Mouse (Mus musculus): Measurements from ENCODE around the gene Tmem170. TPM values are rescaled to one million over a fixed set of nuclear protein-coding genes. Genes with fewer than 3 reads are reported as not detected.
"Not testable (repeated sequence)": the region's sequence is repeated elsewhere in the genome, so short reads cannot be mapped to it uniquely, and the experiment has no call there.

Tmem170 gene
- polyA plus RNA-seq, 1 experiment from 2014 or later, result 6.8 TPM

DNA sequence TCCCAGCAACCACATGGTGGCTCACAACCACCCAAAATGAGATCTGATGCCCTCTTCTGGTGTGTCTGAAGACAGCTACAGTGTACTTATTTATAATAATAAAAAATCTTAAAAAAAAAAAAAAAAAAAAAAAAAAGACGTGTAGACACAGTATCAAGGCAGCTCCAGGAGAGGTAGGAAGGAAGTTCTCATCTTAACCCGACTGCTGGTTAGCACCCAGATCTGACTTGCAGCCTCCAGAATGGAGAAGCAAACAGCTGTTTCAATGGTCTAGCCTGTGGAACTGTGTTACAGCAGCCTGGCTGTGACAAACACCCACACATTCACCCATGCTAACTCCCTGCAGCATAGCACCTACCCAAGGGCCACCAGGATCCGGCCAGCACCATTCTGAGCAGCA is 6.2 kb downstream of the Tmem170 start:
- no peak overlapping the region for H3K4me3 ChIP-seq
- H3K4me1 ChIP-seq, result peaks cover 2% of the 10 kb centered on the region; the same call in 1 of the 2 replicates
- 83% methylated on average over 3 of the region's 3 CpGs for WGBS
- H3K9ac ChIP-seq, result no peak overlapping the region
- H3K27ac ChIP-seq, result no peak overlapping the region
- peaks cover 7% of the 10 kb centered on the region; the same call in 1 of the 2 replicates for H3K36me3 ChIP-seq (ENCODE audit: poor library complexity, severe bottlenecking)
- no peak overlapping the region for H3K4me2 ChIP-seq
- H3K9me3 ChIP-seq (replicated peaks), result no peaks in the 10 kb centered on the region
- no peaks in the 10 kb centered on the region for H3K27me3 ChIP-seq
- no peak for ATAC-seq

DNA sequence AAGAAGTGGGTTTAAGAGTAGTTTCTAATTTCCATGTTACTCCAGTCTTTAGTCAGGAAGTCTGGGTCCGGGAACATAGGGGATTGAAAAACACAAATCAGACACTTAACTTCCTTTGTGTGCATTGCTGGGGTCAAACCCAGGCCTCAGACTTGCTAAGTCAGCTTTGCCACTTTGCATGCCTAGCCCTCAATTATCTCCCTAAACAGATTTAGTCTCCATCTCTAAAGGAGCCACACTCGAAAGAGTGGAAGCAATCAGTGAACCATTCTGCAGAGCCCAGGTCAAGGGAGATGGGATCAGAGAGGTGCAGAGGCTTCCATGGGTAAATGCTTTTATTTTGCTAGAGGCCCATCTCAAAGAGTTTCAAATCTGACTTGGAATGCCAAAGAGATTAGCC is 7.9 kb downstream of the Tmem170 start:
- H3K4me1 ChIP-seq, result no peaks in the 10 kb centered on the region
- H3K27ac ChIP-seq, result no peak overlapping the region
- 43% methylated on average over 2 of the region's 2 CpGs for WGBS
- ATAC-seq, result no peak
- H3K9ac ChIP-seq, result no peak overlapping the region
- H3K9me3 ChIP-seq (replicated peaks), result no peaks in the 10 kb centered on the region
- H3K27me3 ChIP-seq, result no peaks in the 10 kb centered on the region
- no peak overlapping the region for H3K4me3 ChIP-seq
- H3K36me3 ChIP-seq (ENCODE audit: poor library complexity, severe bottlenecking), result peaks cover 10% of the 10 kb centered on the region; the same call in 1 of the 2 replicates
- no peak overlapping the region for H3K4me2 ChIP-seq

- Histone ChIP-seq H3K4me1 (no peaks in the 10 kb centered on the region), H3K9me3 (replicated peaks) (no peaks in the 10 kb centered on the region), H3K9ac (no peak overlapping the region), H3K27ac (no peak overlapping the region), H3K27me3 (no peaks in the 10 kb centered on the region), H3K4me3 (no peak overlapping the region), H3K36me3 (ENCODE audit: poor library complexity, severe bottlenecking) (peaks cover 10% of the 10 kb centered on the region; the same call in 1 of the 2 replicates), H3K4me2 (no peak overlapping the region)
- 96% methylated on average over 6 of the region's 6 CpGs for WGBS
- no peak for ATAC-seq
Observed at GRCm38 (mm10) chr8:111865857-111866256, 10.7 kb downstream of the Tmem170 start.

- 95% methylated on average over 8 of the region's 8 CpGs for WGBS
Observed at GRCm38 (mm10) chr8:111865130-111865852, 11.3 kb downstream of the Tmem170 start.

GRCm38 (mm10) chr8:111864648-111865047 is 11.9 kb downstream of the Tmem170 start:
- no peaks in the 10 kb centered on the region for H3K27me3 ChIP-seq
- no peaks in the 10 kb centered on the region for H3K9me3 ChIP-seq (replicated peaks)
- H3K4me3 ChIP-seq, result no peak overlapping the region
- no peak for ATAC-seq
- H3K4me2 ChIP-seq, result no peak overlapping the region
- H3K9ac ChIP-seq, result no peak overlapping the region
- H3K36me3 ChIP-seq (ENCODE audit: poor library complexity, severe bottlenecking), result peaks cover 10% of the 10 kb centered on the region; the same call in 1 of the 2 replicates
- H3K4me1 ChIP-seq, result no peaks in the 10 kb centered on the region
- WGBS, result 96% methylated on average over 8 of the region's 8 CpGs
- H3K27ac ChIP-seq, result no peak overlapping the region

More at GRCm38 (mm10) chr8:111865130-111865852, 11.3 kb downstream of the Tmem170 start:
- H3K27ac ChIP-seq, result no peak overlapping the region
- H3K27me3 ChIP-seq, result no peaks in the 10 kb centered on the region
- H3K9me3 ChIP-seq (replicated peaks), result no peaks in the 10 kb centered on the region
- no peak overlapping the region for H3K4me3 ChIP-seq
- H3K36me3 ChIP-seq (ENCODE audit: poor library complexity, severe bottlenecking), result peaks cover 10% of the 10 kb centered on the region; the same call in 1 of the 2 replicates
- H3K9ac ChIP-seq, result no peak overlapping the region
- no peak for ATAC-seq
- no peaks in the 10 kb centered on the region for H3K4me1 ChIP-seq
- H3K4me2 ChIP-seq, result no peak overlapping the region

- Histone ChIP-seq H3K4me1 (no peaks in the 10 kb centered on the region), H3K4me3 (no peak overlapping the region), H3K9me3 (replicated peaks) (no peaks in the 10 kb centered on the region), H3K9ac (no peak overlapping the region), H3K27ac (no peak overlapping the region), H3K36me3 (ENCODE audit: poor library complexity, severe bottlenecking) (peaks cover 10% of the 10 kb centered on the region; the same call in 1 of the 2 replicates), H3K4me2 (no peak overlapping the region), H3K27me3 (no peaks in the 10 kb centered on the region)
- WGBS, result 89% methylated on average over 4 of the region's 4 CpGs
- no peak for ATAC-seq
Observed at GRCm38 (mm10) chr8:111863280-111863679, 13.3 kb downstream of the Tmem170 start.

DNA sequence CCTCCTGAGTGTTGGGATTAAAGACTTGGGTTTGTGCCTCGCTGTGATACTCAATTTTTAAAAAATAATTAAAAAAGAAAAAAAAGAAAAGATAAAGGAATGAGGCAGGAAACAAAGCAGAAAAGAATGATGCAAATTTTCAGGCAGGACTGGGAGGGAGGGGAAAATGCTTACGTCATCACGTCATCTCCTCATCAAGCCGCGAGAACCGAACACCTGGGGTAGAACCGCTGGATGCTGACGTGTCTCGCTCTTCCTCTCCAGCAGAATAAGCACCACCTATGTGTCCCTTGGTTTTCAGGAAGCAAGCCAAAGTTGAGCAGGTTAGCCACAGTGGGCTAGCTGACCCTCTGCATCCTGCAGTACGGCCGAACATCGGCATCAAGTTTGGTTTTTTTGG is 20.6 kb downstream of the Tmem170 start:
- WGBS, result 90% methylated on average over 12 of the region's 12 CpGs
- peaks cover 14% of the 10 kb centered on the region for H3K4me1 ChIP-seq
- H3K9ac ChIP-seq, result no peak overlapping the region

DNA sequence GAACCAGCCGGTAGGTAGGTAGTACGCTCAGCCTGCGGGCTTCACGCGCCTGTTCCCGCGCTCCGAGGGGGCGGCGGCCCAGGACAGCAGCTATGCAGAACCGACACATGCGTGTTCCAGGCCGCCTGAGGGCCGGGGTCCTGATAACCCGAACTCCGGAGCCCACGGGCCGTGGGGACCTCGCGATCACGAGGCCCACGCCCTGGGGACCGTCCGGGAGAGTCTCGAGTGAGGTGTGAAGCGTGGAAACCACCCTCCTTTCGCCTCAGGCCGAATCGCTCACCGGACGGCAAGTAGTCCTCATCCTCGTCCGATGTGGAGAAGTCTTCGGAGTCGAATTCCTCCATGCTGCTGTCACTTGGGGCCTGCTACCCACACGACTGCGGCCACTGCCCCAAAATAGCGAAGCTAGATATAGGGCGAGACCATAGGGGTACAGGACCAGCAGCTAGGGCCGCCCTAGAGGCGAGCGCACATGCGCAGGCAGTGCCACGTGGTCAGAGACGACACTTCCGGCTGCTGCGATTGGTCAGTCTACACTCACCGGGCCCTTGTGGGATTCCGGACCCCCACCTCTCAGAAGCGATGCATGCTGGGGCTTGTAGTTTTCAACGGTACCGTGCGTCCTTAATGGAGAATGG is 22.6 kb downstream of the Tmem170 start, which contains the start of gene Cfdp1:
Cfdp1 (minus strand) TSS at position 431 of the 641 bp plus-strand sequence.
- Histone ChIP-seq H3K4me3 (peak within 1 kb of the TSS; percentile 97), H3K9ac (peak within 1 kb of the TSS; percentile 93), H3K4me1 (peaks cover 14% of the 10 kb centered on the region), H3K36me3 (ENCODE audit: poor library complexity, severe bottlenecking) (no peaks in the 10 kb centered on the region), H3K4me2 (peak within 1 kb of the TSS; percentile 92), H3K27ac (no peak within 1 kb of the TSS), H3K27me3 (no peaks in the 10 kb centered on the region), H3K9me3 (replicated peaks) (no peaks in the 10 kb centered on the region)
- ATAC-seq, result peak; percentile 100
- WGBS, result under 1% methylated on average over 53 of the region's 53 CpGs

More for the DNA sequence above, 20.6 kb downstream of the Tmem170 start:
- ATAC-seq, result no peak
- H3K27me3 ChIP-seq, result no peaks in the 10 kb centered on the region
- no peaks in the 10 kb centered on the region for H3K36me3 ChIP-seq (ENCODE audit: poor library complexity, severe bottlenecking)
- no peaks in the 10 kb centered on the region for H3K9me3 ChIP-seq (replicated peaks)
- no peak overlapping the region for H3K4me2 ChIP-seq
- H3K27ac ChIP-seq, result no peak overlapping the region
- H3K4me3 ChIP-seq, result no peak overlapping the region

GRCm38 (mm10) chr8:111853219-111853618 is 23.3 kb downstream of the Tmem170 start:
- H3K9ac ChIP-seq, result peak overlapping the region; percentile 93
- WGBS, result 65% methylated on average over 12 of the region's 12 CpGs
- H3K4me1 ChIP-seq, result peaks cover 14% of the 10 kb centered on the region
- peak overlapping the region; percentile 92 for H3K4me2 ChIP-seq
- not testable (repeated sequence) for H3K36me3 ChIP-seq (ENCODE audit: poor library complexity, severe bottlenecking); ATAC-seq; H3K9me3 ChIP-seq (replicated peaks); H3K27me3 ChIP-seq; H3K27ac ChIP-seq
- peak overlapping the region; percentile 97 for H3K4me3 ChIP-seq

- no peak for ATAC-seq
- WGBS, result 94% methylated on average over 6 of the region's 6 CpGs
- no peaks in the 10 kb centered on the region for H3K27me3 ChIP-seq
- H3K27ac ChIP-seq, result no peak overlapping the region
- H3K4me3 ChIP-seq, result no peak overlapping the region
- peaks cover 31% of the 10 kb centered on the region for H3K36me3 ChIP-seq (ENCODE audit: poor library complexity, severe bottlenecking)
- 0 out of 2 replicates have a peak, but pooled peaks cover 3% of the 10 kb centered on the region for H3K4me1 ChIP-seq
- H3K9me3 ChIP-seq (replicated peaks), result no peaks in the 10 kb centered on the region
- no peak overlapping the region for H3K9ac ChIP-seq
- no peak overlapping the region for H3K4me2 ChIP-seq
Observed at GRCm38 (mm10) chr8:111846746-111847145, 29.8 kb downstream of the Tmem170 start.

- Histone ChIP-seq H3K9ac (no peak overlapping the region), H3K36me3 (ENCODE audit: poor library complexity, severe bottlenecking) (peaks cover 54% of the 10 kb centered on the region), H3K4me1 (no peaks in the 10 kb centered on the region), H3K27ac (no peak overlapping the region), H3K4me2 (no peak overlapping the region), H3K4me3 (no peak overlapping the region), H3K9me3 (replicated peaks) (no peaks in the 10 kb centered on the region), H3K27me3 (no peaks in the 10 kb centered on the region)
- no peak for ATAC-seq
- WGBS, result 44% methylated on average over 1 of the region's 1 CpGs
Observed at GRCm38 (mm10) chr8:111835540-111835939, 41.0 kb downstream of the Tmem170 start.

DNA sequence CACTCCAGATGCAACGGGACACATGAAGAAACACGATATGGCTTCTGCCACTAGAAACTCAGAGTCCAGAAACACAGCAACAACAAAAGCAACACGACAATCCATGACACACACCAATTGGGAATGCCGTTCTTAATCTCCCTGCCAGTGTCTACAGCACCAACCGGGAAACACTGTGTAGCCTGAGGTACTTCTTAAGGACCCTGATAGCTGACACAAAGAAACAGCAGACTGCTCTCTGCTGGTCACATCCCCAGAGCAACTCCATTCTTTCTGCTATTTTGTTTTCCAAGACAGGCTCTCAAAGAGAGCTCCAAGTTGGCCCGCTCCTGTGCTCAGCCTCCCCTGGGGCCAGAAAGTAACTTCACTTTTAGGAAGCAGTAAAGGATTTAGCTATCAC is 42.5 kb downstream of the Tmem170 start:
- H3K27me3 ChIP-seq, result no peaks in the 10 kb centered on the region
- no peak overlapping the region for H3K27ac ChIP-seq
- 78% methylated on average over 6 of the region's 6 CpGs for WGBS
- no peak overlapping the region for H3K4me2 ChIP-seq
- H3K4me3 ChIP-seq, result no peak overlapping the region
- H3K9ac ChIP-seq, result no peak overlapping the region
- ATAC-seq, result no peak
- H3K36me3 ChIP-seq (ENCODE audit: poor library complexity, severe bottlenecking), result peaks cover 55% of the 10 kb centered on the region
- no peaks in the 10 kb centered on the region for H3K9me3 ChIP-seq (replicated peaks)
- no peaks in the 10 kb centered on the region for H3K4me1 ChIP-seq
